ENCODE assay signal across 16 mouse cellular contexts in genomic region chr4:88295537-88295936, GRCm38 (mm10).
"Had no signal": no experiment of that assay in that cellular context is flagged by ENCODE, and none has a peak within 500 bp of the region (broad histone marks: within the 10 kb centered on the region; RNA-seq: fewer than 3 reads in every experiment).

No protein-coding gene starts in this region.

- H3K36me3 ChIP-seq: midbrain, embryonic 10.5 days; neural tube, embryonic 12.5 days had no signal

- ATAC-seq: liver, embryonic 12.5 days had no signal

- H3K9ac ChIP-seq: limb, embryonic 15.5 days; liver, embryonic 12.5 days; lung, embryonic 14.5 days; neural tube, embryonic 12.5 days had no signal

- DNase-seq: kidney, adult 9 months; kidney, postnatal 36 days; layer of hippocampus, adult 9-11 months; layer of hippocampus, postnatal 36 days; lung, embryonic 14.5 days; lung, postnatal 10 days; lung, postnatal 4 days; right cerebral cortex, adult 18-20 months; thymus, postnatal 4 days had no signal

- H3K4me1 ChIP-seq: limb, embryonic 15.5 days; liver, embryonic 12.5 days; midbrain, embryonic 10.5 days had no signal

- H3K4me3 ChIP-seq: limb, embryonic 15.5 days; liver, embryonic 12.5 days; midbrain, embryonic 10.5 days; myocyte; neural tube, embryonic 12.5 days had no signal

- H3K27ac ChIP-seq: kidney, postnatal 0 days; limb, embryonic 15.5 days; liver, embryonic 12.5 days; midbrain, embryonic 10.5 days; neural tube, embryonic 12.5 days; stomach, postnatal 0 days had no signal

- H3K9me3 ChIP-seq: limb, embryonic 15.5 days; liver, embryonic 12.5 days; midbrain, embryonic 10.5 days; neural tube, embryonic 12.5 days had no signal

- H3K4me2 ChIP-seq: limb, embryonic 15.5 days; liver, embryonic 12.5 days; lung, embryonic 14.5 days; neural tube, embryonic 12.5 days had no signal

- H3K27me3 ChIP-seq: limb, embryonic 15.5 days; liver, embryonic 12.5 days; neural tube, embryonic 12.5 days had no signal
